Mouse (Mus musculus) heart, adult 2 months (tissue): ENCODE results near the gene Csmd2. TPM values are rescaled to one million over a fixed set of nuclear protein-coding genes. Genes with fewer than 3 reads are reported as not detected.

Experiments used
- DNase-seq, 2 experiments: peaks; one replicate each; pipeline ENCODE4 v3.0.0; 2021
- H3K27ac ChIP-seq: fragments of 200-600 bp; 2 replicates; pipeline ENCODE4 v1.8.1; 2022
- H3K27me3 ChIP-seq: fragments of 200-500 bp; 2 replicates; pipeline ENCODE4 v1.6.1; 2012; ENCODE audit warnings: mild to moderate bottlenecking, low read length, inconsistent platforms, mixed read lengths; ENCODE audit not compliant: control insufficient read depth, insufficient read depth
- H3K36me3 ChIP-seq: fragments of 200-500 bp; 2 replicates; pipeline ENCODE4 v1.6.1; 2012; ENCODE audit warnings: low read length, inconsistent platforms; ENCODE audit not compliant: control insufficient read depth, insufficient read depth
- H3K4me1 ChIP-seq: fragments of 200-500 bp; 2 replicates; pipeline ENCODE4 v1.6.1; 2011; ENCODE audit warnings: low read length; ENCODE audit not compliant: control insufficient read depth, insufficient read depth
- H3K4me3 ChIP-seq: fragments of 200-600 bp; 2 replicates; pipeline ENCODE4 v1.8.1; 2022
- H3K79me2 ChIP-seq: fragments of 200-500 bp; replicated peaks from 2 replicates; pipeline ENCODE4 v1.6.1; 2012; ENCODE audit warnings: mild to moderate bottlenecking, inconsistent platforms, low read length, moderate library complexity, mixed read lengths; ENCODE audit not compliant: control insufficient read depth, insufficient read depth
- H3K9ac ChIP-seq: fragments of 200-500 bp; 2 replicates; pipeline ENCODE4 v1.6.1; 2012; ENCODE audit warnings: low read depth, mild to moderate bottlenecking, control low read depth, inconsistent platforms, low read length, mixed read lengths
- CTCF ChIP-seq: fragments of 200-600 bp; IDR thresholded peaks from 2 replicates; pipeline ENCODE4 v1.8.1; 2022; ENCODE audit warnings: antibody characterized with exemption, mild to moderate bottlenecking, moderate library complexity
- EP300 ChIP-seq: fragments of 200-500 bp; IDR thresholded peaks from 2 replicates; pipeline ENCODE4 v1.6.1; 2011; ENCODE audit warnings: low read depth, low read length, control low read depth; ENCODE audit not compliant: insufficient read depth
- POLR2A ChIP-seq: fragments of 200-500 bp; IDR thresholded peaks from 2 replicates; pipeline ENCODE4 v1.6.1; 2011; ENCODE audit warnings: mild to moderate bottlenecking, low read depth, low read length, control low read depth; ENCODE audit not compliant: insufficient read depth
- whole genome bisulfite sequencing: fragments of 180-500 bp; shearing (Covaris S2); methylation state at CpG from one replicate; pipeline ENCODE4 v1.1.7; 2018; 5-methylcytosine and 5-hydroxymethylcytosine counted together
- intact Hi-C: fragments of 180-260 bp; cut with DNase I; formaldehyde crosslinking; loops from one replicate; pipeline ENCODE4 v1.15.1; 2025
- polyA plus RNA-seq: library from polyadenylated mRNA; depleted of rRNA; stranded (reverse); fragments of >200 nt; gene quantifications from 2 replicates; pipeline ENCODE4 v1.2.3, GENCODE M21; 2012
- total RNA-seq, 2 experiments: library from RNA; stranded (reverse); gene quantifications; 2 replicates each; pipeline ENCODE4 v1.2.3; 2021

The Csmd2 gene
- total and polyA plus RNA-seq, 3 experiments: not detected

DNA sequence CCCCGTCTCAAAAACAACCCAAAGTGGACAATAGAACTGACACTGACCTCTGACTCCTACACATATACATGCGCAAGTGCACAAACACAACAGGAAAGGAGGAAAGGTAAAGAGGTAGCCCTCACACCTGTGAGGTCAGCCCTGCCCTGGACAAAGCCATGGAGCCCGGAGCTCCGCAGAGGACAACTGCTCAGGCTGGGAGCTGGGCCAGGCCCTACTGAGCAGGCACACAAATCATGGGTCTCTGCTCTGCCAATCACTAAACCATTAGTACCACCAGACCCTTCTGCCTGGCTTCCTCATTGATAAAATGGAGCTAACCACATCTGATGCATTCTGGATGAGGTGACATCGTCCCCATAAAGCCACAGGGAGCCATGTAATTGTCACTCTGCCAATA lies 409.0 kb downstream of the Csmd2 start:
- Histone ChIP-seq H3K4me1 (no peaks in the 10 kb centered on the region), H3K27ac (no peak overlapping the region), H3K27me3 (no peaks in the 10 kb centered on the region), H3K4me3 (no peak overlapping the region), H3K36me3 (no peaks in the 10 kb centered on the region), H3K79me2 (no peaks in the 10 kb centered on the region), H3K9ac (no peak overlapping the region)
- TF ChIP-seq CTCF: no peak
- TF ChIP-seq POLR2A: no peak
- TF ChIP-seq EP300: no peak
- no peak for DNase-seq
- 90% methylated on average over 5 of the region's 5 CpGs for WGBS
- intact Hi-C loops: no loop called here

GRCm38 (mm10) chr4:128397804-128398203 lies 410.1 kb downstream of the Csmd2 start:
- Histone ChIP-seq H3K27ac (no peak overlapping the region), H3K36me3 (no peaks in the 10 kb centered on the region), H3K9ac (no peak overlapping the region), H3K4me1 (no peaks in the 10 kb centered on the region), H3K27me3 (no peaks in the 10 kb centered on the region), H3K4me3 (no peak overlapping the region), H3K79me2 (no peaks in the 10 kb centered on the region)
- TF ChIP-seq CTCF (no peak), EP300 (no peak), POLR2A (no peak)
- intact Hi-C loops: no loop called here
- 38% methylated on average over 7 of the region's 7 CpGs for WGBS
- DNase-seq: no peak

DNA sequence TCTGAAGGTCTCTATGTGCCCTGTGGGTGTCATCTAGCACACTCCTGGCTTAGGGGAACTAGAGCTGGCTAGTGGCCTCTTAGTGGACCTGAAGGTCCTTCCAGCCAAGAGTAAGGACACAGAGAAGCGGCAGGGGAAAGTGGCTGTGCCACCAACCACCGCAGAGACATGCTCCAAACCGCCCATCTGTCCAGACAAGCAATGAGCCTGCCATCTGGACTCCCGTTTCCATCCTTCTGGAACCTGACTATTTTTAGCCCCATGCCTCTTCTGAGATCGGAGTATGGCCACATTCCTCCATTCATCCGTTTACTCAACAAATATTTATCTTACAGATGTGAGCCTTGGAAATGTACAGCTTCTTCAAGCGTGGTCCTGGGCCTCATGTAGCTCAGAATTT lies 411.3 kb downstream of the Csmd2 start:
- WGBS: 27% methylated on average over 7 of the region's 7 CpGs
- TF ChIP-seq EP300 (no peak), POLR2A (no peak), CTCF (no peak)
- Histone ChIP-seq H3K4me1 (no peaks in the 10 kb centered on the region), H3K79me2 (no peaks in the 10 kb centered on the region), H3K27me3 (no peaks in the 10 kb centered on the region), H3K27ac (no peak overlapping the region), H3K36me3 (no peaks in the 10 kb centered on the region), H3K9ac (no peak overlapping the region), H3K4me3 (no peak overlapping the region)
- DNase-seq: no peak
- intact Hi-C loops: no loop called here

DNA sequence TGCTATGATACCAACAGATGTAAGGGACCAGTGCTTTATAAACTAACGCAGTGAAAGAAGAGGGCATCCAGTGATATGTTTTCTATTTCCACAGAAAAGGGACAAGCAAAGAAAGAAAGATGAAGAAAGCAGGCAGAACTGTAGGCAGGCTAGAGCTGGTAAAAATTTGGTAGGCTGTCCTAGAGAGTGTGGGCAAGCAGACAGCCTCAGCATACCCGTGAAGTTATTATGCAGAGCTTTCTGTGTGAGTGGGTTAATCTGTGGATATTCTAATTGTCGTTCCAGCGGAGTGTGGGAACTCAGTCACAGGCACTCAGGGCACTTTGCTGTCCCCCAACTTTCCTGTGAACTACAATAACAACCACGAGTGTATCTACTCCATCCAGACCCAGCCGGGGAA lies 412.4 kb downstream of the Csmd2 start:
- Histone ChIP-seq H3K36me3 (no peaks in the 10 kb centered on the region), H3K27ac (no peak overlapping the region), H3K4me1 (no peaks in the 10 kb centered on the region), H3K9ac (no peak overlapping the region), H3K27me3 (no peaks in the 10 kb centered on the region), H3K79me2 (no peaks in the 10 kb centered on the region), H3K4me3 (no peak overlapping the region)
- DNase-seq: no peak
- TF ChIP-seq CTCF: no peak
- TF ChIP-seq POLR2A: no peak
- no peak for TF ChIP-seq EP300
- intact Hi-C loops: no loop called here
- 83% methylated on average over 6 of the region's 6 CpGs for WGBS

DNA sequence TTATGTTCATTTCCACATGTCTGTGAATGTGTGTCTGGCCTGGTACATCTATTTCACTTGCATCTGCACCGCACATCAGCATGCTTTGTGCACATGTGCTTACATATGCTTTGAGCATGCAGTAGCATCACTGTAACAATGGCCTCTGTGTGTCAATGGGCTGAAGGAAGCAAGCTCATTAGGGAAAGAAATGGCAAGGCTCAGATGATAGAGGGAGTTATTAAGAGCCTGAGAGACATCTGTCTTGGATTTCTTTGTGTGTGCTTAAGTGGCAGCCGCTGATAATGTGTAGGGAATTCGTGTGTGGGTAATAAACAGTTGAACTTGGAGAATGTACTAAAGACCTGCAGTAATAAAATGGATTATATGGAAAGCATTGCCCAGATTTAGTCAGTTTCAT lies 413.9 kb downstream of the Csmd2 start:
- Histone ChIP-seq H3K27ac (no peak overlapping the region), H3K9ac (no peak overlapping the region), H3K79me2 (no peaks in the 10 kb centered on the region), H3K36me3 (no peaks in the 10 kb centered on the region), H3K4me1 (no peaks in the 10 kb centered on the region), H3K27me3 (no peaks in the 10 kb centered on the region), H3K4me3 (no peak overlapping the region)
- 76% methylated on average over 3 of the region's 3 CpGs for WGBS
- intact Hi-C loops: no loop called here
- TF ChIP-seq CTCF: no peak
- no peak for TF ChIP-seq EP300
- TF ChIP-seq POLR2A: no peak
- no peak for DNase-seq

GRCm38 (mm10) chr4:128402706-128403105 lies 415.0 kb downstream of the Csmd2 start:
- Histone ChIP-seq H3K4me3 (no peak overlapping the region), H3K27ac (no peak overlapping the region), H3K27me3 (no peaks in the 10 kb centered on the region)

GRCm38 (mm10) chr4:128405576-128405975 lies 417.9 kb downstream of the Csmd2 start:
- Histone ChIP-seq H3K9ac (no peak overlapping the region), H3K27me3 (no peaks in the 10 kb centered on the region), H3K4me1 (no peaks in the 10 kb centered on the region), H3K4me3 (no peak overlapping the region), H3K36me3 (no peaks in the 10 kb centered on the region), H3K79me2 (no peaks in the 10 kb centered on the region), H3K27ac (no peak overlapping the region)
- DNase-seq: no peak
- WGBS: 89% methylated on average over 3 of the region's 3 CpGs
- TF ChIP-seq CTCF (no peak), POLR2A (no peak), EP300 (no peak)
- intact Hi-C loops: no loop called here

More at GRCm38 (mm10) chr4:128402706-128403105, 415.0 kb downstream of the Csmd2 start:
- Histone ChIP-seq H3K9ac (no peak overlapping the region), H3K4me1 (no peaks in the 10 kb centered on the region), H3K79me2 (no peaks in the 10 kb centered on the region), H3K36me3 (no peaks in the 10 kb centered on the region)
- TF ChIP-seq CTCF: no peak
- no peak for TF ChIP-seq EP300
- no peak for TF ChIP-seq POLR2A
- WGBS: 53% methylated on average over 1 of the region's 1 CpGs
- intact Hi-C loops: no loop called here
- no peak for DNase-seq
